Mouse (Mus musculus): ENCODE results near the gene Rpl23.

GRCm38 (mm10) chr11:97740190-97740589, 42.0 kb downstream of the Rpl23 start:
- TF ChIP-seq CTCF (IDR thresholded peaks at IDR 0.05; ENCODE audit: low read depth): no peak
- no peak for TF ChIP-seq EP300 (IDR thresholded peaks at IDR 0.05; ENCODE audit: low read depth)

Measured in liver, embryonic 14.5 days (tissue).